Mouse (Mus musculus): ENCODE data around the gene Eps8l3.

The Eps8l3 gene

GRCm38 (mm10) chr3:107877005-107877404 is at the start of gene Eps8l3:
Gene Eps8l3, plus strand, starts transcription at chr3:107877229.
- DNase-seq (ENCODE audit: extremely low spot score, low read depth, low spot score): no peak

DNA sequence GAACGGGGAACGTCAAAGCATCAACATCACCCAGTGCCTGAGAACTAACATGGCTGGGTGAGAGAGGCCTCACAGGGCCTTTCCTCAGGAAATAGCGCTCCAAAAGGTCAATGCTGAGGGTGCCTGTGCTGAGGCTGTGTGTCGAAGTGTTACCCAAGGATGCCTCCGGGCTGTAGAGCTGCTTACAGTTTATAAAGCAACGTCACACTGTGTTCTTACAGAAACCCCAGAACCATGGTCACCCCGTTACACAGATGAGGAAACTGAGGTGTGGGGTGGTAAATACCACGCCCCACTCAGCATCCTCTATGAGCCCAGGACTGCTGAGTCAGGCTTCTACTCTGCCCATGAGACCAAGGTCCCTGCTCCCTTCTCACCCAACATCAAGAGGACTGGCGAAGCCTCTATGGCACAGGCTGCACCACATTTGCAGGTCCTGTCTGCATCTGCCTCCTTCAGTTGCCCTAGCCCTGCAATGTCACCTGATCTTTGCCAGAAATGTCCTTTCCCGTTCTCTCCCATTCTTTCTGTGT is 49.1 kb upstream of the Eps8l3 start:
- no peak for DNase-seq (ENCODE audit: extremely low spot score, low read depth, low spot score)

- DNase-seq (ENCODE audit: extremely low spot score, low read depth, low spot score): no peak
These were observed 48.5 kb upstream of the Eps8l3 start for GRCm38 (mm10) chr3:107828518-107828917.

GRCm38 (mm10) chr3:107828997-107829396 is 48.0 kb upstream of the Eps8l3 start:
- DNase-seq (ENCODE audit: extremely low spot score, low read depth, low spot score): no peak

- DNase-seq (ENCODE audit: extremely low spot score, low read depth, low spot score): no peak
These were observed 47.4 kb upstream of the Eps8l3 start for GRCm38 (mm10) chr3:107829625-107830024.

- DNase-seq (ENCODE audit: extremely low spot score, low read depth, low spot score): no peak
These were observed 45.0 kb upstream of the Eps8l3 start for GRCm38 (mm10) chr3:107831875-107832554.

GRCm38 (mm10) chr3:107832645-107833044 is 44.4 kb upstream of the Eps8l3 start:
- DNase-seq (ENCODE audit: extremely low spot score, low read depth, low spot score): no peak

GRCm38 (mm10) chr3:107833370-107833769 is 43.7 kb upstream of the Eps8l3 start:
- DNase-seq (ENCODE audit: extremely low spot score, low read depth, low spot score): no peak

- DNase-seq (ENCODE audit: extremely low spot score, low read depth, low spot score): no peak
These were observed 43.1 kb upstream of the Eps8l3 start for GRCm38 (mm10) chr3:107833872-107834341.

DNA sequence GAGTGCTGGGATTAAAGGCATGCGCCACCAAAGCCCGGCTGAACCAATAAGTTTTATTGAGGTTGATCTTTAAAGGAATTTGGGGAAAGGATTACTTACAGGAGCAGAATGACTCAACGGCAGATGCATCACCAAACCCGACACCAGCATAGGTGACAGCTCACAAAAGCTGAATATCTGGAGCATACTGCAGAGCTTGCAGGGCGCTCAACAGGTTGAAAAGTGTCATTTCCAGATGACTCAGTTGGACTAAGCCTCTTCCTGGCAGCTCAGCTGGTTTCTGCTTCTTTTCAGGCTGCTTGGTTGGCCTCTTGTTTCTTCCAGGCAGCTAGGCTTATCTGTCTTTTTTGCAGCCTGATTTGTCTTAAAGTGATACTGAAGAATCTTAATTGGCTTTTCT is 41.7 kb upstream of the Eps8l3 start:
- no peak for DNase-seq (ENCODE audit: extremely low spot score, low read depth, low spot score)

DNA sequence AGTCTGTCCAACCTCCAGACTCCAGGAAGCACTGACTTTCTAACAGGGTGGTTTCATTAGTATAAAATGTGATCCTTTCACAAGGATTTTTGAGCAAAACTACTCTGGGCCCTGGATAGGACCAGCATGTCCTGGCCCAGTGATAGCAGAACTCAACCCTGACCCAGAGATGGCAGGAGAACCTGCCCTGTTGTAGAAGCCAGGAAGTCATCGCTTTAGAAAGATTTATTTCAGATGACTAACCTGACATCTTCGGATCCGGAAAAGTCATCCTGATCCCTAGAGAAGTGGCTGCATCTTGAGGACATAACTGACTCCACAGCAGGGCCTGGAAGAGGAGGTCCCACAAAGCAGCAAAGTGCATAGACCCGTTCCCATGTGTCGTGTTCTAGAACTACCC is 37.2 kb upstream of the Eps8l3 start:
- DNase-seq (ENCODE audit: extremely low spot score, low read depth, low spot score): no peak

DNA sequence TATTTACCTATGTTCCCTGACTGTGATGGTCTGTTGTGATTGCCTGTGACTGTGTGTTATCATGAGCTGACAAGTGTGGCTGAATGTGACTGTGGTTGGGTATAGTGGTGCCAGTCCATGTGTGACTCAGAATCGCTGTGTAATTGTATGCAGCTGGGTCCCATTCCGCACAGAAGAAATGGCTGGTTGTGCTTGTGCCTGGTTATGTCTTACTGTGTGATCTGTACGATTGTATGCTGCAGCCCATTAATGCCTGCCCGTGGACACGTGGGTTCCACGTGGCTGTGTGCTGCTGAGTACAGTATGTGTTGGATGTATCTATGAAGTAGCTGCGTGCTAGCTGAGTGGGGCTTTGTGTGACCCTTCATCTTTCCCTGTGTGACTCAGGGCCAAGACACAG is 36.2 kb upstream of the Eps8l3 start:
- DNase-seq (ENCODE audit: extremely low spot score, low read depth, low spot score): no peak

DNA sequence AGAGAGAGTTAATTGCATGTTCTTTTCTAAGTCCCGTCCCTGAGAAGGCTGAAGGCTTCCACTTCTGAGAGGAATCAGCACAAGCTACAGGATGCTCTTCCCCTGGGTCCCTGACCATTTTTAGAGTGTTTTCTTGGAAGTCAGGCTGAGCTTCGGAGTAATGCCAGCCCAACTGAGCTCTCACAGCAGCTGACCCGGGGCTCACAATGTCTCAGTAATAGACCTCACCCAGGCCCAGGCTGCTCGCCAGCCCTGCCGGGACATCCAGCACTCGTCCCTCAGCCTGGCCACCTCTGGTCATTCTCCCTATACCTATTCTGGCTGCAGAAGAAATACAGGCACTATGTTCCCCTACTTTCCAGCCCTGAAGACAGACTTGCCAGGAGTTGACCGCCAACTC is 35.7 kb upstream of the Eps8l3 start:
- no peak for DNase-seq (ENCODE audit: extremely low spot score, low read depth, low spot score)

- no peak for DNase-seq (ENCODE audit: extremely low spot score, low read depth, low spot score)
These were observed 33.6 kb upstream of the Eps8l3 start for GRCm38 (mm10) chr3:107843406-107843805.

- DNase-seq (ENCODE audit: extremely low spot score, low read depth, low spot score): no peak
These were observed 33.0 kb upstream of the Eps8l3 start for GRCm38 (mm10) chr3:107844001-107844400.

GRCm38 (mm10) chr3:107844499-107844898 is 32.5 kb upstream of the Eps8l3 start:
- DNase-seq (ENCODE audit: extremely low spot score, low read depth, low spot score): no peak

GRCm38 (mm10) chr3:107846175-107846574 is 30.9 kb upstream of the Eps8l3 start:
- DNase-seq (ENCODE audit: extremely low spot score, low read depth, low spot score): no peak

- DNase-seq (ENCODE audit: extremely low spot score, low read depth, low spot score): no peak
These were observed 30.2 kb upstream of the Eps8l3 start for GRCm38 (mm10) chr3:107846835-107847234.

DNA sequence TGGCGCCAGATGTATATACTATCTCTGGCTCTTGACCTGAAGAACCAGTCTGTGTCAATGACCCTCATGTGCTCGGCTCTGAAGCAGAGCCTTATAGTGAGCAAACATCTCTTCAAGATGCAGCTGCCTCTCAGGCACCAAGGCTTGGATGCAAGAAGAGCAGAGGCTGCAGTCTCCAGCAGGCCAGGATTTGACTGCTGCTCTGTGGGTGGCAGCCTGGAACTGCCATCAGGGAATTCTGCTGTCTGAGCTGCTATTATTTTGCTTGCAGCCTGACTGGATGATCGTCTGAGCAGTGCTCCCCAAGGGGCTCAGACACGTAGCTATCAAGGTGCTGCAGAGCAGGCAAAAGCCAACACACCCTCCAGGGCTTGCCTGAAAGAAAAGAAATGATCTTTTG is 28.9 kb upstream of the Eps8l3 start:
- no peak for DNase-seq (ENCODE audit: extremely low spot score, low read depth, low spot score)

GRCm38 (mm10) chr3:107849000-107849692 is 27.9 kb upstream of the Eps8l3 start:
- DNase-seq (ENCODE audit: extremely low spot score, low read depth, low spot score): no peak

GRCm38 (mm10) chr3:107849693-107850031 is 27.4 kb upstream of the Eps8l3 start:
- no peak for DNase-seq (ENCODE audit: extremely low spot score, low read depth, low spot score)

DNA sequence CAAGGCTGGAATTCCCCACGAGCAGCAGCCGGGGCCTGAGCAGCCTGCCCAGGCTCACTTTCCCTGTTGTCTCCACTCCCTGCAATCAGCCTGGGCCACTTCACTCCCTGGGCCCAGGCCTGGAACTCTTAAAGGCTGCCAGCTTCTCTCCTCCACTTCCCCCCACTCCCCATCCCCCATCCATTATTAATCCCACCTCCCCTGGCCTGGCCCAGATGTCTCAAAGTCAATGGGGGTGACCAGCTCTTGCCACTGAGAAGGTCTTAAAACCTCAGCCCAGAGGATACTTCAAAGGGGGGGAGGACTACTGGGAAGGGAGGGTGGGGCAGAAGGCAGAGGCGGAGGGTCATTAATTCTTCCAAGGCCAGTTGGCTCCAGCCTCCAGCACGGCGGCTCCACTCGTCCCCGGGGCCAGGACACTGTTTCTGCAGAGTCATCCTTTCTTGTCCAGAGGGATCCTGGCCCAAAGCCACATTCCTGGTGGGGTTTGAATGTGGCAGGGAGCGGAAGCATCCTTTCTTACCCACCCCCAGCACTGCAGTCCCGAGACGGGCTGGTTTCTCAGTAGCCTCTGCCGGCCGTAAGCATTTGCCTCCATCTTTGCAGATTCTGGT is 26.5 kb upstream of the Eps8l3 start:
- no peak for DNase-seq (ENCODE audit: extremely low spot score, low read depth, low spot score)
